Mouse (Mus musculus) left cerebral cortex, adult 2 months (tissue): ENCODE measurements at regions not wholly inside any gene's neighbourhood (a gene's known extent, or its start where the extent isn't known, plus 50 kb on each side); places are given as distances from the start of the nearest gene placed in this dataset.
A peak's percentile ranks its signal among the peaks of the same experiment; 100 is the strongest.
"Not testable (repeated sequence)": the region's sequence is repeated elsewhere in the genome, so short reads cannot be mapped to it uniquely, and the experiment has no call there.

ENCODE experiments used
- DNase-seq, 2 experiments: peaks; one replicate each; pipeline ENCODE4 v3.0.0; 2021 to 2022; ENCODE audit warnings: low spot score in 2 of 2, mixed read lengths in 1 of 2; ENCODE audit errors: extremely low spot score in 1 of 2
- H3K27ac ChIP-seq: fragments of 200-600 bp; 2 replicates; pipeline ENCODE4 v1.8.1; 2022
- H3K4me3 ChIP-seq: fragments of 200-600 bp; 2 replicates; pipeline ENCODE4 v1.8.1; 2022
- CTCF ChIP-seq: fragments of 200-600 bp; IDR thresholded peaks from 2 replicates; pipeline ENCODE4 v1.8.1; 2022; ENCODE audit warnings: antibody characterized with exemption, mild to moderate bottlenecking, moderate library complexity
- intact Hi-C: fragments of 180-260 bp; cut with DNase I; formaldehyde crosslinking; loops from one replicate; pipeline ENCODE4 v1.15.1; 2025

DNA sequence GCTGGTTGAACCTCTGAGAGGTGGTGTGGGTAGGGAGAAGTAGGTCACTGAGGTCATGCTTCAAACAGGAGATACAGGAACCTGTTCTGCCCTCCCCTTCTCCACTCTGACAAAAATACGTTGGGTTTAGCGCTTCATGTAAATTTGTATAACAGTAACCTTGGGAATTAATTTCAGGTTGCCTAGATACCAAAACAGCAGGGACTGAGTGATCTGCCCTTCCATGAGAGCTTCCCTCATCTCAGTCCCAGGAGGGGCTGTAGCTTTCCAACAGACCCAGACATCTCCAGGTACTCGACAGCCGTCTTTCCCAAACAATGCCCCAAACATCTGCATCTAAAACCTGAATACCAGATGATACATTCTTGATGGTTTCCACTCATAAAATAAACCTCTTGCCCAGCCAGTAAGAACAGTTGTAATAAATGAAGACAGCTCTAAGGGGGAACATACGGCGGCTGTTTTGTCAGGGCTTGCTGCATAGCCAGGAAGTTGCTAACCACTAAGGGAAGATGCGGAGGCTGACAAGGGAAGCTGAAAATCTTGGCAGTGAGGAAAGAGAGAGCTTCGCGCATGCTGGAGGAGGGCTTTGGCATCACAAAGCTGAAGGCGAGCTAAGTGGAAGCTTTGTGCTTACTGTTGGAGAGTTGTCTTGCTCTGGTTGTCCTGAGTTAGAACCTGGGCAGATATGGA is 137.4 kb upstream of the Daam1 start:
- H3K27ac ChIP-seq: peak overlapping the region; percentile 73
- DNase-seq: peak; percentile 47
- TF ChIP-seq CTCF: no peak
- intact Hi-C loops: loop anchor here (5.0 kb wide), 1 partner anchor 146 kb away; no protein-coding TSS in a partner anchor
- no peak overlapping the region for H3K4me3 ChIP-seq

DNA sequence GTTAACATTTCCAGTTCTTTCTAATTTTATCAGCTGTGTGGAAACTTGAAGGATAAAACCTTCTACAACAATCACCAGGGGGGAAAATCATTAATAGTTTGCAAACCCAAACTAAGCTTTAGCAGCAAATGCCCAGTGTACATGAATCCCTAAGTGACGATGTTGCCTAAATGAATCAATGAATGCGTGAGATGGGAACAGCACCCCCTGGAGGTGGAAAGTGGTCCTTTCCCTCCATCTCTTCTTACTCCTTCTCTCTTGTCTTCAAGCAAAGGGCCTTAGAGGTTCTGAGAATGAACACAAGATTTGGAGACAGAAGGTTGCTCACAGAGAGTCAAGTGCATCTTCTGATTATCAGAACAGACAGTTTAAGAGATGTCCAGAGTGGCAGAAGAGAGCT is 129.1 kb upstream of the Daam1 start:
- Histone ChIP-seq H3K27ac (no peak overlapping the region), H3K4me3 (no peak overlapping the region)
- intact Hi-C loops: loop anchor here (1.0 kb wide), 1 partner anchor 390 kb away; no protein-coding TSS in a partner anchor
- peak; percentile 69 for TF ChIP-seq CTCF
- DNase-seq: peak; percentile 56 to 63

DNA sequence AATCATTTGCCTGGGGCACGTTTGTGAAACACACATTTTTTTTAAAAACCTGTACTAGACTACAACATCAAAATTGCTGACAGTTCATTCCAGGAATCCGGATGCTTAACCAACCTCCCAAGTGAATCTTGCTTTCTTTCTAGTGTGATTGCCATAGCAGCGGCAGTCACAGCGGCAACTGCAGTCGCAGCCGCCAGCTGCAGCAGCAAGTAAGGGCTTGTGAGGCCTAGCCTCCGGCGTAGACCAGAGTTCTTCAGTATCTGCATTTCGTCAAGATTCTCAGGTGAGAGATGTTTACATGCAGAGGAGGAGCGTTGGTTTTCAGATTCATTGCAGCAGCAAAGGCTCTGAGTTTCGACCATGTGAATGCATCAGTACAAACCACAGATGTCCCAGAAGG is 128.7 kb upstream of the Daam1 start:
- intact Hi-C loops: no loop called here
- TF ChIP-seq CTCF: no peak
- no peak overlapping the region for H3K4me3 ChIP-seq
- DNase-seq: no peak
- H3K27ac ChIP-seq: no peak overlapping the region

DNA sequence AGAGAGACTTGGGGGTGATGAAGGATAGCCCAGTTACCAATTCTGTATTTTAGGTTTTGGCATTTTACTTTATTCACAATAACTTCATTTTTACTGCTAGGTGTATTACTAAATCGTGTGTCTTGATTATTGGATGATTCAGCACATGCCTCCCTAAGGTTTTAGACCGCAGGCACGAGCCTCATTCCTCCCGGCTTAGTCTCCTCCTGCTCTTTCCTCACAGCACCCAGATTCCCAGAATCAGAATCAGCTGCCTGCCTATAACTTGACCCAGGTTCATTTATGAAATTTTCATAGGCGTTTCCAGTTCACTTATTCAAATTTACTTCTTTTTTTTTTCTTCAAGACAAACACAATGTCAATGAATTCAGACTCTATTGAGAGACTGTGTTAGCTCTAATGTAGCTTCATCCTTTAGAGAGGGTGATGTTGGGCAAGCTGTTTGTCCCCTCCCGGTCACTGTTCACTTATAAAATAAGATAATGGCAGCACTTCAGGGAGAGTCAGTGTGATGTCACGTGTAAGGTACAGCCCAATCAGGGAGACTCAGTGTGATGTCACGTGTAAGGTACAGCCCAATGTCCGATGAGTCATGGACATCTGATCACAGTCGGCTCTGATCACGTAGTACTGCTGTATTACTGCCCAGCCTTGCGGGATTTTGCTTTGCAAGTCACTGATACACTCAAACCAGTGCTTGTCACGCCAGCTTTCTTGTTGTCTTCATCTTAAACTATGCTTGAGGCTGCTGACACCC is 127.6 kb upstream of the Daam1 start:
- H3K27ac ChIP-seq: no peak overlapping the region
- DNase-seq: no peak
- intact Hi-C loops: no loop called here
- H3K4me3 ChIP-seq: no peak overlapping the region
- no peak for TF ChIP-seq CTCF

DNA sequence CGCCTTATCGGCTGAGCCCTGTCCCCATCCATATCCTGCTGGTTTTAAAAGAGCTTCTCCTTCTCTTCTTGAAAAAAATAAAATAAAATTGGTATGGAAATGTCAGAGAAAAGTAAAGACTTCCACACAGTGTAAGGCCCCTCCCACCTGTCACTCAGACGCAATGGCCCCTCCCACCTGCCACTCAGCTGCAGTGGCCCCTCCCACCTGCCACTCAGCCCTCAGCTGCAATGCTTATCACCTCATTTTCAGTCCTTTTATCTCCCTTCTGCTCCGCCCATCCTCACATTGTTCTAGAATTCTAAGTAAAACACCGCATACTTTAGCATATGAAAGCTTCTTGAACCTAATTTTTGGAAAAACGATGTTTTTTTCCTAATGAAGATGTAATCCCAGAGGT is 126.4 kb upstream of the Daam1 start:
- TF ChIP-seq CTCF: no peak
- intact Hi-C loops: no loop called here
- DNase-seq: no peak
- no peak overlapping the region for H3K27ac ChIP-seq
- no peak overlapping the region for H3K4me3 ChIP-seq

DNA sequence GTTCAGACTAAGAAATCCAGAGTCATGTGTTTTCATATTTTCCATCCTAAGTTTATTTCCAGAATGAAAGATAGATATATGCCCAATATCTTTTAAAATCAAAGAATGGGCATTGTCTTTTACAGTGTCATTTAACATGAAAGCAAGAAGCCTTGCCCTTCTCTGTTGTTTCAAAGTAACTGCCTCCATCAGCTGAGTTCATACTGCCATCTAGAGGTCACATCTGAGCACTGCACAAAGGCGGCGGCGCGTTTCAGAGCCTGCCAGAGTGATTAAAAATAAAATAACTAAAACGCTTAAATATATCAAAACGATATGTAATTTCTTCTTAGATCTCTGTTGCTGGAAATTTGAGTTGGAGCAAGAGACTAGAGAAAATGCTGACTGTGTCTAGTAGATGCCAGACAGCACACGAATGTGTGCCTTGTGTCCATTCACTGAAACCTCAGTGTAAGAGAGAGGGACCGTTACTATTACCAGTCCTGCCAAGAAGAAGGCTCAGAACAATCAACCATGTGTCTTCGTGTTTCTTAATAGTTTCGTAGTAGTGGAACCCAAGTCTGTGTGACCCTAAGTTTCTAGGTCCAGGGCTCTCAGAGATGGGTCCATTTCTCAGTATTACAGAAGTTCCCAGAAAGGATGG is 123.0 kb upstream of the Daam1 start:
- DNase-seq: peak; percentile 58 to 79
- Histone ChIP-seq H3K27ac (no peak overlapping the region), H3K4me3 (no peak overlapping the region)
- intact Hi-C loops: loop anchor here (1.0 kb wide), 2 partner anchors 397 to 511 kb away; no protein-coding TSS in a partner anchor
- peak; percentile 99 for TF ChIP-seq CTCF

DNA sequence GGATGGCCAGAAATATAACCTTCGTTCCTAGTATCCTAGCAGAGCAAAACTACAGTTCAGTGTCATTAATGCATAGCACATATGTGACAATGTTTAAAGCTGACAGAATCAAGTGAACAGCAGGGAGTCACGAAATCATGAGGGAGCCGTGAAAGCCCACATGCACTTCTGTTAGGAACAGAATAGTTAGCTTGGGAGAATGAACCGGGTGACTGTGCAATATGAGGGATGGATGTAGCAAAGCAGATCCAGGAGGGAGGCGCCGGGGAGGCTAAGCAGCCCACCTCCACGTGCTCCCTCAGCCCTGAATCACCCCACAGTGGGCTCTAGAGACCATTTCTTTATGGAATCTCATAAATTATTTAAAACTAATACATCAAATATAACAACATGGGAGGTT is 116.3 kb upstream of the Daam1 start:
- peak in 1 of 2 experiments; percentile 19 for DNase-seq
- TF ChIP-seq CTCF: no peak
- Histone ChIP-seq H3K27ac (peak overlapping the region; percentile 37; the same call in 1 of the 2 replicates), H3K4me3 (no peak overlapping the region)
- intact Hi-C loops: loop anchor here (2.0 kb wide), 1 partner anchor 34 kb away; no protein-coding TSS in a partner anchor

DNA sequence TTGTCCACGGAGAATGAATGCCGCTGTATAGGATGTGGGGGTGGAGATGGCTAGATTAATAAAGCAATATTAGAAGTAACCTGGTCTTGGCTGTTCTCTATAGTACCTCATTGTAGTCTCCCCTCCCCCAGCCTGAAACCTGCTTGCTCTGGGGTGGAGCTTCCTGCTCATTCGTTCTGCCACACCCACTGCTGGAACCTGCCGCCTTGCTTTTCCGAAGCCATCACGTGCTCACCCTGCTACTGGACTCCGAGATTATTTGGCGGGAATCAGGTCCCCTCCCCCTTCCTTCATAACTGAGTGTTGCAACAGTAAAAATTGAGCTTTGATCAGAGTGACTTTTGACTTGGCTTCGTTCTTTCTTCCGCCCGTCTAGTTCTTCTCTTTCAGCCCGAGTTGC is 112.5 kb upstream of the Daam1 start:
- H3K27ac ChIP-seq, DNase-seq, H3K4me3 ChIP-seq, intact Hi-C loops: not testable (repeated sequence)

DNA sequence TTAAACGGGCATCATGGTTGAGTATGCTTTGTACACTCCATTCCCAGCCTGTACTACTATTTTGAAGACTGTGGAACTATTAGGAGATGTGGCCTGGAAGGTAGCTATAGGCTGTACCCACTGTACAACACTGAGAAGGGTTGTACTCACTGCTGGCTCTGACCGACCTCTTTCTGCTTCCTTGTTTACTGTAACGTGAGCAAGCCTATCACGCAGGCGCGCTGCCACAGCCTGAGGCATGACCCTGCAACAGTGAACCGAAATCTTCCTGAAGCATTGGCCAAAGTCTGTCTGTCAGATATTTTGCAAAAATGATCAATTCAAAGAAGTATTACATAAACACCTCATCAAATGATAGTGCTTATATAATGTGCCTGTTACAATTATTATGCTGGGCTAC is 112.0 kb upstream of the Daam1 start:
- no peak for DNase-seq
- Histone ChIP-seq H3K27ac (no peak overlapping the region), H3K4me3 (no peak overlapping the region)
- TF ChIP-seq CTCF: no peak
- intact Hi-C loops: no loop called here

DNA sequence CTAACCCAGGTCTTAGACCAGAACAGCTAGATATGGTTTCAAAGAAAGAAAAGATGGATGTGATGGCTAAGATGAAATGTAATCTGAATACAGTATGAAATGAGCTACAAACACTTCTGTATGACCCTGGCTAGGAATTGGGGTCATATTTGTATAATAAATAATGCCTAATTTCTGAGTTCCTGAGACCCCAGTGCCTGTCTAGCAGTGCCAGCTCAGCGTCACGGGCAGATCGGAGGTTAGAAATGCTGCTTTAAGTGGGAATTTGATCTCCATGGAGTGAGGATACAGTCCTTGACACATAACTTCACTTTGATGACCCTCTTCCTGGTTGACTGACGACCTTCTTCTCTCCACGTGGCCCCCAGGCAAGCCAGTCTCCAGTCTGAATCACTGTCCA is 105.7 kb upstream of the Daam1 start:
- no peak for TF ChIP-seq CTCF
- Histone ChIP-seq H3K4me3 (no peak overlapping the region), H3K27ac (no peak overlapping the region)
- no peak for DNase-seq
- intact Hi-C loops: no loop called here

DNA sequence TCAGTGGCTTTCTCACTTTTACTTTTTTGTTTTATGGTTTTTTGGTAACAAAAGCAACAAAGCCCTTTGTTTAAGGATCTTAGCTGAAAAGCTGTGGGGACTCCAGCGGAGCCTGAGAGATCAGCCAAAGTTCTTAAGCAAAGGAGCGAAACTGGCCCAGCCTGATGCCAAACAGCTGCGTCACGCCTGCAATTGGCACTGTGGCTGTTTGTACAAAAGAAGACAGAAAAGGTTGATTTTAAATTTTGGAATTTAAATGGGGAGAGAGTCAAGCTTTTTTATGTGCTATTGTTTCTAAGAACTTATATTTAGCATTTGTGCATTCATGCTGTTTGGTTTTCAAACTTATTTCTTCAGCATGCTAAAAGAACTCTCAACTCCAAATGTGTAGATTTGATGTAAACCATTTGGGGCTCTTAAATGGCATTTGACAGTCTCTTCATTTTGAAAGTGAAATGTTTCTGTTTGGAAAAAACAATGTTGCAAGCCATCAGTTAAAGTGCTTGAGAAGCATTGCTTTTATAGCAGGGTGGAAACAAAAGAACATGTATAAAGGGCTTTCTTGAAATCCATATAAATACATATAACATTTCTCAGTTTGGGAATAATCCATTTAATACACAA is 105.1 kb upstream of the Daam1 start:
- intact Hi-C loops: no loop called here
- DNase-seq: no peak
- no peak overlapping the region for H3K4me3 ChIP-seq
- TF ChIP-seq CTCF: no peak
- no peak overlapping the region for H3K27ac ChIP-seq

DNA sequence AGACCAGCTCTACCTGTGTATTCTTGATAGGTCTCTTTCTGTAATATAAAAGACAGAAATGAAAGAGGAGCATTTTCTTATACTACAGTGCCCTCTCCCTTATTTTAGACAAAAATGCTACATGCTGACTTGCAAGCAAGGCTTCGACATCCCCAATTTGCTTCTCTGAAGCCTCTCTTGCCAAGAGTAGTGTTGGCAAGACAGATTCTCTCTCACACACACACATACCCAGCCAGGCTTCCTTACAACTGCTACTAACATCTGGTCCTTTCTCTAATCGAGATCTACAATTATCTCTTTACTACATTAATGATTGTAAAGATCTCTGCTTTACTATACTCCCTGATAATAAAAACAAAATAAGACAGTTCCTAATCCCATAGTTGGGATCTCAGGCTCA is 87.5 kb upstream of the Daam1 start:
- no peak; the same call in 1 of the 2 replicates for TF ChIP-seq CTCF
- intact Hi-C loops: no loop called here
- no peak for DNase-seq
- no peak overlapping the region for H3K27ac ChIP-seq
- no peak overlapping the region for H3K4me3 ChIP-seq
